Mouse (Mus musculus) R1 (cell line): ENCODE data around the gene Map4k5.

Experiments used
- DNase-seq: peaks from one replicate; pipeline ENCODE4 v3.0.0-alpha.2; 2018; ENCODE audit warnings: low read depth, low spot score

Gene Map4k5

DNA sequence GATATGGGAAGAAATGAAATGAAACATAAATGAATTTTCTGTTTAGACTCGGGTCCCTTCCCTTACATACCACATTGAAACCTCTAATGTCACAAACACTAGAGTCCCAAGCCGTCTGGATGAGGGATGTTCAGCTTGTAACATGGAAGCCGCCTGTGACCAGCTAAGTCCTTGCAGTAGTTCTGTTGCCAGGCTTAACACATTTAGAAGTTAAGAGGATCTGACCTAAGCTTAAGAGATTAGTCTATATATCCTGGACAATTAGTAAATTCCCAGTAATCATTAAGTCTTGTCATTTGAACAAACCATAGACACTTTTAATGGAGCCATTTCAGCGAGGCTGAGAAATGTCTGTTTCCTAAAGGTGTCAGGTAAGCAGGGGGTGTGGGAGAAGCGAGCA lies 137.0 kb downstream of the Map4k5 start:
- DNase-seq, result no peak

GRCm38 (mm10) chr12:69753936-69754335 lies 139.1 kb downstream of the Map4k5 start:
- no peak for DNase-seq
